In the genomic region with DNA sequence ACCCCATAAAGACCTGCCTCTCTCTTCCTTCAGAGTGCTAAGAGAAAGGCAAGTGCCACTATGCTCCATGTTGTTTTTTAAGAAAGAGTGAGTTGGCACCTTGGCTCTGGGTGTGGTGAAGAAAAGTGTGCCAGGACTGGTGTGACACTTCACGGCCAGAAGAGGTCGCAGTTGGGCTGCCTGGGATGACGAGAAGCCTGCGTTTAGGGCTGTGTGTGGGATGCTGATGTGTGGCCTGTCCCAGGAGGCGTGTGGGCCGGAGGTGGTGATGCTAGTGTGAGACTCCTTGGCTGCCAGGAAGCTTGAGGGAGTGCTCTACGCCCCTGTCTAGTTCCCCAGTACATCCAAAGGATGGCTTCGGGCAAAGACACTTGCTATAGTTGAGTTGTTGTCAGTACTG, we compare ENCODE assay signal across 8 mouse cellular contexts. TPM values are rescaled to one million over a fixed set of nuclear protein-coding genes. Genes with fewer than 3 reads are reported as not detected.
DNase-seq lines count a peak whose midpoint lies in the region; ATAC-seq lines count a peak whose summit lies in the region.

No protein-coding gene starts in this region.

- H3K36me3 ChIP-seq in liver, embryonic 15.5 days (replicated peaks), result no peaks in the 10 kb centered on the region
- H3K36me3 ChIP-seq in neural tube, embryonic 14.5 days (ENCODE audit: control insufficient read depth, insufficient read depth, low read length), result no peaks in the 10 kb centered on the region

- no peaks in the 10 kb centered on the region for H3K27me3 ChIP-seq in liver, embryonic 15.5 days
- no peaks in the 10 kb centered on the region for H3K27me3 ChIP-seq in neural tube, embryonic 14.5 days (ENCODE audit: control insufficient read depth, insufficient read depth, low read length)

- no peak overlapping the region for H3K27ac ChIP-seq in liver, embryonic 15.5 days (replicated peaks)
- H3K27ac ChIP-seq in neural tube, embryonic 14.5 days (ENCODE audit: low read depth, low read length), result no peak overlapping the region

- no peak overlapping the region for H3K4me3 ChIP-seq in liver, embryonic 15.5 days (replicated peaks)
- H3K4me3 ChIP-seq in neural tube, embryonic 14.5 days (ENCODE audit: low read depth, low read length), result no peak overlapping the region

- no peak overlapping the region for H3K4me2 ChIP-seq in liver, embryonic 15.5 days
- no peak overlapping the region for H3K4me2 ChIP-seq in neural tube, embryonic 14.5 days (ENCODE audit: low read depth, low read length)

- peak; percentile 56 for DNase-seq in CD4-positive helper T cell, adult 2 months (ENCODE audit: low read depth, low spot score)
- peak; percentile 86 for DNase-seq in NIH3T3 (ENCODE audit: low read depth)
- peak; percentile 16 to 46 for DNase-seq in gastrocnemius, adult 8-10 months (ENCODE audit: low spot score in 2 of 2)
- peak; percentile 63 for DNase-seq in kidney, postnatal 10 days
- peak; percentile 73 for DNase-seq in thymus, postnatal 4 days

- H3K9me3 ChIP-seq in liver, embryonic 15.5 days (replicated peaks), result no peaks in the 10 kb centered on the region
- no peaks in the 10 kb centered on the region for H3K9me3 ChIP-seq in neural tube, embryonic 14.5 days (ENCODE audit: control insufficient read depth, low read length)

- peak; percentile 89 for ATAC-seq in common myeloid progenitor, adult 5-6 weeks (replicated peaks; ENCODE audit: low read depth, poor library complexity, severe bottlenecking)
- 0 out of 2 replicates have a peak, but pooled peaks have one; percentile 47 for ATAC-seq in liver, embryonic 15.5 days (ENCODE audit: insufficient read depth)
- 0 out of 2 replicates have a peak, but pooled peaks have one; percentile 18 for ATAC-seq in neural tube, embryonic 14.5 days (ENCODE audit: low read depth)

- H3K9ac ChIP-seq in liver, embryonic 15.5 days, result no peak overlapping the region
- H3K9ac ChIP-seq in neural tube, embryonic 14.5 days (replicated peaks; ENCODE audit: low read depth, low read length), result no peak overlapping the region

- 21% methylated on average over 8 of the region's 8 CpGs for WGBS in liver, embryonic 15.5 days (ENCODE audit: insufficient replicate concordance)
- 17% methylated on average over 8 of the region's 8 CpGs for WGBS in neural tube, embryonic 14.5 days

- no peaks in the 10 kb centered on the region for H3K4me1 ChIP-seq in liver, embryonic 15.5 days (replicated peaks)
- peaks cover 30% of the 10 kb centered on the region for H3K4me1 ChIP-seq in neural tube, embryonic 14.5 days (ENCODE audit: control insufficient read depth, insufficient read depth, low read length)

RNA-seq across cellular contexts. Expression of a gene that starts 9.0 kb away (rescaled TPM):
- total RNA-seq in common myeloid progenitor, adult 5-6 weeks (2017), result 40.2 and 48.6 TPM in 2 replicates
- total RNA-seq in gastrocnemius, adult 8-10 months (2022), result 10 to 100 TPM; 26.4 to 28.7 (median 28.0) TPM
- 25.6 and 25.9 TPM in 2 replicates for polyA plus RNA-seq in liver, embryonic 15.5 days (2015; fragmentation: Nextera tagmentation; extraction: Ambion mirVana)
- polyA plus RNA-seq in neural tube, embryonic 14.5 days (2014; fragmentation: Nextera tagmentation; extraction: Ambion mirVana), result 102 and 110 TPM in 2 replicates

RNA-seq across cellular contexts. Expression of a gene that starts 9.5 kb away (rescaled TPM):
- total RNA-seq in common myeloid progenitor, adult 5-6 weeks (2017), result 0.82 and 13.5 TPM in 2 replicates
- 1 to 10 TPM; 3.7 to 4.8 (median 4.6) TPM for total RNA-seq in gastrocnemius, adult 8-10 months (2022)
- 2.2 and 2.4 TPM in 2 replicates for polyA plus RNA-seq in liver, embryonic 15.5 days (2015; fragmentation: Nextera tagmentation; extraction: Ambion mirVana)
- polyA plus RNA-seq in neural tube, embryonic 14.5 days (2014; fragmentation: Nextera tagmentation; extraction: Ambion mirVana), result 4.5 and 5.0 TPM in 2 replicates

Comparison
In these comparisons a context has a peak if more than half of its experiments do, and no peak if none do; other contexts are left out.
1. DNase-seq: peak in every context shown above with its lines; median percentile 86 in NIH3T3; 73 in thymus, postnatal 4 days; 63 in kidney, postnatal 10 days; 56 in CD4-positive helper T cell, adult 2 months; 31 in gastrocnemius, adult 8-10 months.
2. ATAC-seq: peak in every context shown above with its lines; median percentile 89 in common myeloid progenitor, adult 5-6 weeks; 47 in liver, embryonic 15.5 days; 18 in neural tube, embryonic 14.5 days.